ENCODE assay signal across 16 mouse cellular contexts in the genomic region with DNA sequence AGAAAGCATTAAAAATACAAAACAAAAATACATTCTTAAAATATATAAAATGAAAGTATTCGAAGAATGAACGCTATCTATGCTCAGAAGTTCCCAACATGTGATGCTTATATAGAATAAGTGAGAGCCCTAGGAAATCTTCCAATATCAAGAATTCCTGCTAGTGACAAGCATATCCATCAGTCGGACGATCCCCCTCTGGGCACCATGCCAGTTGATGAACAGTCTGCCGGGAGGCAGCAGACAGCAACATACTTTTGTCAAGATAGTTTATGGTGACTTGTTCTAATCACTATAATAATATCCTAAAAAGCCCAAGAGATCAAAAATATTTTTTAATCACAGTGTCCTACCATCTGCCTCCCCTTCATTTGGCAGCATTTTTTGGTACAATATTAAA.
DNase-seq lines count a peak whose midpoint lies in the region; ATAC-seq lines count a peak whose summit lies in the region.
"Had no signal": no experiment of that assay in that cellular context is flagged by ENCODE, and none has a peak within 500 bp of the region (broad histone marks: within the 10 kb centered on the region; RNA-seq: fewer than 3 reads in every experiment).

No protein-coding gene starts in this region.

- no peak overlapping the region for H3K27ac ChIP-seq in lung, embryonic 15.5 days
- H3K27ac ChIP-seq in intestine, embryonic 16.5 days (ENCODE audit: low read length): no peak overlapping the region
- H3K27ac ChIP-seq: liver, embryonic 14.5 days had no signal

- no peak overlapping the region for H3K4me2 ChIP-seq in lung, embryonic 15.5 days
- H3K4me2 ChIP-seq in intestine, embryonic 16.5 days (ENCODE audit: low read depth, low read length): no peak overlapping the region
- H3K4me2 ChIP-seq: heart, embryonic 12.5 days had no signal

- H3K36me3 ChIP-seq in lung, embryonic 15.5 days: no peaks in the 10 kb centered on the region
- H3K36me3 ChIP-seq in intestine, embryonic 16.5 days (ENCODE audit: control insufficient read depth, insufficient read depth, low read length): no peaks in the 10 kb centered on the region
- H3K36me3 ChIP-seq: heart, embryonic 12.5 days had no signal

- no peaks in the 10 kb centered on the region for H3K27me3 ChIP-seq in lung, embryonic 15.5 days
- H3K27me3 ChIP-seq in intestine, embryonic 16.5 days (replicated peaks; ENCODE audit: control insufficient read depth, insufficient read depth, low read length): no peaks in the 10 kb centered on the region
- H3K27me3 ChIP-seq: CH12.LX had no signal

- H3K4me3 ChIP-seq in lung, embryonic 15.5 days: no peak overlapping the region
- H3K4me3 ChIP-seq in intestine, embryonic 16.5 days (ENCODE audit: low read length): no peak overlapping the region
- H3K4me3 ChIP-seq: heart, embryonic 12.5 days had no signal

- 0 out of 2 replicates have a peak, but pooled peaks cover 5% of the 10 kb centered on the region for H3K4me1 ChIP-seq in lung, embryonic 15.5 days
- H3K4me1 ChIP-seq in intestine, embryonic 16.5 days (ENCODE audit: control insufficient read depth, insufficient read depth, low read length): no peaks in the 10 kb centered on the region

- 46% methylated on average over 5 of the region's 5 CpGs for WGBS in lung, embryonic 15.5 days
- WGBS in intestine, embryonic 16.5 days: 61% methylated on average over 5 of the region's 5 CpGs

- peak; percentile 19 for DNase-seq in adrenal gland, postnatal 10 days
- no peak for DNase-seq in adrenal gland, postnatal 4 days (ENCODE audit: low spot score in 2 of 2)
- peak; percentile 6 for DNase-seq in gastrocnemius, postnatal 10 days
- no peak for DNase-seq in gastrocnemius, adult 8-10 months (ENCODE audit: low spot score in 2 of 2)
- DNase-seq in lung, postnatal 25 days (ENCODE audit: low spot score): no peak
- DNase-seq in layer of hippocampus, adult 9-11 months: peak; percentile 44
- DNase-seq: cerebellum, adult 9-10 months; gastrocnemius, postnatal 36 days; kidney, adult 11 months; thymus, postnatal 25 days had no signal

- ATAC-seq in lung, embryonic 15.5 days (ENCODE audit: borderline replicate concordance, extremely low read depth, low FRiP score, low TSS enrichment): peak; percentile 57; the same call in 1 of the 2 replicates
- no peak for ATAC-seq in intestine, embryonic 16.5 days
- ATAC-seq: activated CD4-positive, CD25-positive, alpha-beta regulatory T cell, adult 4 months had no signal

- no peak overlapping the region for H3K9ac ChIP-seq in lung, embryonic 15.5 days
- no peak overlapping the region for H3K9ac ChIP-seq in intestine, embryonic 16.5 days (ENCODE audit: low read depth, low read length)
- H3K9ac ChIP-seq: heart, embryonic 12.5 days; liver, embryonic 14.5 days had no signal

- H3K9me3 ChIP-seq in lung, embryonic 15.5 days: no peaks in the 10 kb centered on the region
- no peaks in the 10 kb centered on the region for H3K9me3 ChIP-seq in intestine, embryonic 16.5 days (ENCODE audit: control insufficient read depth, low read length)
- H3K9me3 ChIP-seq: heart, embryonic 12.5 days had no signal

Comparison
In these comparisons a context has a peak if more than half of its experiments do, and no peak if none do; other contexts are left out.
1. DNase-seq: peak in adrenal gland, postnatal 10 days (single experiment), gastrocnemius, postnatal 10 days (single experiment) and layer of hippocampus, adult 9-11 months (single experiment); none in adrenal gland, postnatal 4 days (0 of 2), gastrocnemius, adult 8-10 months (0 of 2) and lung, postnatal 25 days (single experiment).